In the genomic region with DNA sequence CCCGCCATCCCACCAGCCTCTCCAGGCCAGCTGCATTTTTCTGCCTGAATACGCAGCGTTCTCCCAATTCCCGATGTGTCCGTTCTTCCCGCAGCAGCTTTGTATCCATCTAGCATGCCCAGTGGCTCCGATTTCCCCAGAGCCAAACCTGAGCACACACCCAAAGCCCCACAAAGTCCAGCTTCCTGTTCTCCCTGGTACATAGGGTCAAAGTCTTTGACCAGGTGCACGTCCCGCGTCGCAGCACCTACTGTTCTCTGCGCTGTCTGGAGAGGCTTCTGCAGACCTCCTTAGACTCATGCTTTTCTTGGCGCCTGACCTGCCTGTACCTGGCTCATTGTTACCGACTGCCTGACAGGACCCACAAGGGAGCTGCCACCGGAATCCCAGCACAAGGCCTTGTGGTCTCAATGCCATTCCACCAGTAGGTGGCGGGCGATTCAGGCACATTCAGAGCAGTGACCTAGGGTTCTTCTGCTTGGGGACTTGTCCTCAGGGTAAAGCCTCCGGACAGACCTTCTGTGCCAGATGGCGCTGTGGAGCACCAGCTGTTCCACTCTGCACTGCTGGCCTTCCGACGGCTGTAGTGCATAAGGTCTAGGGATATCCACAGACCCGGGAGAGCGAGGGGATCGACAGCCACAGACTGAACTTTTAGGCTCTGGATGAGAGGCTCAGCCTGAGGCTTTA, we compare ENCODE assay signal across 1 mouse cellular context.
TF ChIP-seq lines count a peak whose summit lies in the region.

No protein-coding gene starts in this region.

TF ChIP-seq in CH12.LX, 34 proteins besides CTCF, POLR2A, EP300 and RAD21:
- TF ChIP-seq TCF12 (IDR thresholded peaks at IDR 0.05; ENCODE audit: low read depth, low read length) (peak; percentile 66; the same call in 1 of the 2 replicates), NRF1 (IDR thresholded peaks at IDR 0.05; ENCODE audit: low read depth, low read length) (0 out of 2 replicates have a peak, but pooled peaks have one; percentile 34), BHLHE40 (IDR thresholded peaks at IDR 0.05; ENCODE audit: low read depth, low read length) (peak; percentile 60), IRF4 (IDR thresholded peaks at IDR 0.05; ENCODE audit: low read depth, low read length) (peak; percentile 77), GABPA (IDR thresholded peaks at IDR 0.05; ENCODE audit: insufficient replicate concordance, low read depth, low read length) (no peak), MAZ (IDR thresholded peaks at IDR 0.05; ENCODE audit: low read depth, low read length) (peak; percentile 80), HCFC1 (IDR thresholded peaks at IDR 0.05; ENCODE audit: low read depth, low read length) (peak; percentile 54), SIN3A (IDR thresholded peaks at IDR 0.05; ENCODE audit: low read length) (peak; percentile 77), SMC3 (IDR thresholded peaks at IDR 0.05; ENCODE audit: low read depth, low read length) (peak; percentile 93), ELF1 (IDR thresholded peaks at IDR 0.05; ENCODE audit: low read depth, low read length) (no peak; the same call in 1 of the 2 replicates), MAX (IDR thresholded peaks at IDR 0.05; ENCODE audit: low read length) (peak; percentile 80), MEF2A (IDR thresholded peaks at IDR 0.05; ENCODE audit: borderline replicate concordance, low read depth, low read length) (peak; percentile 60; the same call in 1 of the 2 replicates), NELFE (IDR thresholded peaks at IDR 0.05; ENCODE audit: low read depth, low read length) (peak; percentile 70; the same call in 1 of the 2 replicates), USF1 (IDR thresholded peaks at IDR 0.05; ENCODE audit: low read depth, low read length) (no peak), ZMIZ1 (IDR thresholded peaks at IDR 0.05; ENCODE audit: low read depth, low read length) (no peak), E2F4 (IDR thresholded peaks at IDR 0.05; ENCODE audit: insufficient replicate concordance, low read depth, low read length) (no peak), JUND (conservative IDR thresholded peaks at IDR 0.05; ENCODE audit: low read depth, low read length) (peak; percentile 51), ZC3H11A (IDR thresholded peaks at IDR 0.05; ENCODE audit: low read depth, low read length) (peak; percentile 70), MYC (IDR thresholded peaks at IDR 0.05; ENCODE audit: low read depth, low read length) (peak; percentile 86), PAX5 (IDR thresholded peaks at IDR 0.05; ENCODE audit: low read length) (no peak)
TF ChIP-seq in CH12.LX: peak in this region for 14.
